Mouse (Mus musculus): ENCODE results near the gene Gpr85.

DNA sequence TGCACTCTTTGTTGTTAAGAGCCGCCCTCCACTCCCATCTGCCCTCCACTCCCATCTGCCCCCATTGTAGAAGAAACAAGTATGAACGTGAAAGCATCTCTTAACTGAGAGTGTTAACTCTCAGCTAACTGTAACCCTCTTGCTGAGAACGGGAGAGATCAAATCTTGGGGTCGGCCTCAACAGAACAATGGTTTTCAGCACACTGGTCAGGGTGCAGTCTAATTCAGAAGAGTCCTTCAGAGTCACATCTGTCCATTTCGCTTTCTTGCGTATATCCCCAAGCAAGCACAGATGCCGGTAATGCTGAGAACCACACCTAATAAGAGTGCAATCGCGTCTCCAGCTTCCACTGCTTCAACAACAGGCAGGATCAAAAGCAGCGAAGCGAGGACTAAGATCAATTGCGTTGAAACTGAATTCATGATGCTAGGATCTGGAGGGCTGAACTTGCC lies 30.6 kb upstream of the Gpr85 start:
- TF ChIP-seq GATA1 (IDR thresholded peaks at IDR 0.05; ENCODE audit: borderline replicate concordance, low read length) (no peak), FLI1 (IDR thresholded peaks at IDR 0.05; ENCODE audit: low read length) (no peak)

All from megakaryocyte, embryonic 14.5 days (primary cell).